Mouse (Mus musculus): Measurements from ENCODE around the gene Gpr137c. TPM values are rescaled to one million over a fixed set of nuclear protein-coding genes. Genes with fewer than 3 reads are reported as not detected.
A peak's percentile ranks its signal among the peaks of the same experiment; 100 is the strongest.

Gene Gpr137c
- polyA plus RNA-seq, 1 experiment from 2014 or later = 0.19 TPM

DNA sequence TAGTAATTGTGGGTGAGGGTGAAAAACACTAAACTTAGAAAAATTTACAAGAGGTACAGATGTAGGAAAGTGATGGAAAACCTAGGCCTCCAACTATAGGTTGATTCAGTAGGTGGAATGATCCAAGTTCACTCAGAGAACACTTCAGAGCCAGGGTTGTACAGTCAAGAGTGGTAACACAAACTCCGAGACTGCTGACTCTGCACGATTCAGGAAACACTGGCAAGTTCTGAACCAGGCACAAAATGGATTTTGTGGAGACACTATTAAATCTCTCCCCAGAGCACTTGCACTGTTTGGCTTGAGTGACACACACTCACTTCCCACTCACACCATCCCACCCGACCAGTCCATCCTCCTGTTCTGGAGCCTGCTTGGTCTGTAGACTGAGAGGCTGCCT, 103.8 kb downstream of the Gpr137c start:
- WGBS (ENCODE audit: insufficient replicate concordance) = 79% methylated on average over 3 of the region's 3 CpGs
- Histone ChIP-seq H3K4me3 (ENCODE audit: low read depth, low read length) (no peak overlapping the region), H3K9me3 (replicated peaks; ENCODE audit: control insufficient read depth, low read length) (no peaks in the 10 kb centered on the region), H3K4me1 (ENCODE audit: control insufficient read depth, low read depth, low read length) (peaks cover 40% of the 10 kb centered on the region), H3K27me3 (ENCODE audit: control insufficient read depth, insufficient read depth, low read depth, low read length) (no peaks in the 10 kb centered on the region), H3K36me3 (ENCODE audit: control insufficient read depth, insufficient read depth) (no peaks in the 10 kb centered on the region), H3K4me2 (ENCODE audit: low read depth, low read length) (no peak overlapping the region), H3K9ac (ENCODE audit: low read depth, low read length) (no peak overlapping the region), H3K27ac (ENCODE audit: low read length) (no peak overlapping the region)
- no peak for ATAC-seq (ENCODE audit: low read depth)

DNA sequence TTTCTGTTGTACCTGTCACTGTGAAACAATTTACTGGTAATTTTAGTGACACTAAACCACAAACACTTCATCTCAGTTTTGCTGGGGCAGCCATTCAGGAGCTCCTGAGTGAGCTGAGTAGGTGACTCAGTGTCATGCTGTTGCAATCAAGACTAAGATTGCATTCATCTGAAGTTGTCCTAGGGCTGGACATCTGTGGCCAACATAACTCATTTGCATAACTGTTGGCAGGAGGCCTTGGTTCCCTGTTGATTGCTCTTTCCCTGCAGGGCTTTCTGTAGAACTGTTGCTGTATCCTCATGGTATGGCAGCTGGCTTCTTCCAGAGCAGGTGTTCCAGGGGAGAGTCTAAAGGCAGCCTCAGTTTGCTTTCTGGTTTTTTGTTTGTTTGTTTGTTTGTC, 106.0 kb downstream of the Gpr137c start:
- Histone ChIP-seq H3K27me3 (ENCODE audit: control insufficient read depth, insufficient read depth, low read depth, low read length) (no peaks in the 10 kb centered on the region), H3K9ac (ENCODE audit: low read depth, low read length) (no peak overlapping the region), H3K27ac (ENCODE audit: low read length) (no peak overlapping the region), H3K36me3 (ENCODE audit: control insufficient read depth, insufficient read depth) (no peaks in the 10 kb centered on the region), H3K9me3 (replicated peaks; ENCODE audit: control insufficient read depth, low read length) (no peaks in the 10 kb centered on the region), H3K4me2 (ENCODE audit: low read depth, low read length) (no peak overlapping the region), H3K4me1 (ENCODE audit: control insufficient read depth, low read depth, low read length) (peaks cover 33% of the 10 kb centered on the region), H3K4me3 (ENCODE audit: low read depth, low read length) (no peak overlapping the region)
- no peak for ATAC-seq (ENCODE audit: low read depth)

DNA sequence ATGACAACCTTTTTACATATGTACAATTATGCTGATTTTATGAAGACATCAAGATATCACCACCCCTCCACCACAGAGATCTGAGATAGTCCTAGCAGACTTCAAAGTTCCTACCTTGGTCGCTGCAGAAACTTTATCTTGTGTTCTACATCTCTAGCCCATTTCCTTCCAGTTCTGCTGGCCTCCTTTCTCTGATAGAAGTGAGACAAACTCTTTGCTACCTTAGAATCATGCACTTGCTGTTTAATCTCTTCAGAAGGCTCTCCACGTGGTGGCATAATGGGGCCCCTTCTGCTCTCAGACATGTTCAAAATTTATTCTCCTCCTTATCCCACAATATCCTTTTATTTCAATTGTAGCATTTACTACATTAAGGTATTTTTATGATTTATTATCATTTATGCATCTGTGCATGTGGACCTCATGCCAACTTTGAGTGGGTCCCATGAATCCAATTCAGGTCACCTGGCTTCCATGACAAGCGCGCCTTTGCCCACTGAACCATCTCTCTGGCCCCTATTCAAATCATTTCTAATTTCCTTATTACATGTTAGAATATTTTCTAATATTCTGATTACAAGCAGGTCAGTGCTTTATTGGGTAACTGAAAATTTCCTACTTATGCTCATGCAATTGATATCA, 108.7 kb downstream of the Gpr137c start:
- Histone ChIP-seq H3K4me3 (ENCODE audit: low read depth, low read length) (no peak overlapping the region), H3K27me3 (ENCODE audit: control insufficient read depth, insufficient read depth, low read depth, low read length) (no peaks in the 10 kb centered on the region), H3K27ac (ENCODE audit: low read length) (no peak overlapping the region), H3K4me2 (ENCODE audit: low read depth, low read length) (no peak overlapping the region), H3K4me1 (ENCODE audit: control insufficient read depth, low read depth, low read length) (peaks cover 12% of the 10 kb centered on the region), H3K36me3 (ENCODE audit: control insufficient read depth, insufficient read depth) (peaks cover 12% of the 10 kb centered on the region), H3K9me3 (replicated peaks; ENCODE audit: control insufficient read depth, low read length) (no peaks in the 10 kb centered on the region), H3K9ac (ENCODE audit: low read depth, low read length) (no peak overlapping the region)
- no peak for ATAC-seq (ENCODE audit: low read depth)
- WGBS (ENCODE audit: insufficient replicate concordance) = 57% methylated on average over 4 of the region's 4 CpGs

DNA sequence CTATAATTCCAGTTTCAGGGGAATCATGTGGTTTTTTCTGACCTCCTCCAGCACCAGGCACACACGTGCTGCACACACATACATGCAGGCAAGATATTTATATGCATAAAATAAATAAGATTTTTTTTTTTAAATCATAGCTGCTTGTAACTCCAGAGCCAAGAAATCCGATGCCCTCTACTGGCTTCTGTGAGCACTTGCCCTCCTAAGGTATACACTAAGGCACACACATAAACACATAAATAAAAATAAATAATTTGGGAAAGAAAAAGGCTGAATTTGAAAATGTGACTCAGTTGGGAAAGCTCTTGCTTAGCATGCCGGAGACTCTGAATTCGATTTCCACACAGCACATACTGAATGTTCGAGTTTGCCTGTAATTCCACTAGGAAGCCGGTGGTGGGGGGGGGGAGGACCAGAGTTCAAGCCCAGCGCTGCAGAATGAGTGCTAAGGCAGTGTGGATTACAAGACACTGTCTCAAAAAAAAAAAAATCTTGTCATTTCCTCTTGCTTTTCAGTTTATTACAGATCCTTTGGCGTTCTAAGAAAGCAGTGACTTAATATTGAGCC, 109.6 kb downstream of the Gpr137c start:
- Histone ChIP-seq H3K4me1 (ENCODE audit: control insufficient read depth, low read depth, low read length) (peaks cover 12% of the 10 kb centered on the region), H3K27ac (ENCODE audit: low read length) (peak overlapping the region; percentile 3), H3K9ac (ENCODE audit: low read depth, low read length) (peak overlapping the region; percentile 46), H3K36me3 (ENCODE audit: control insufficient read depth, insufficient read depth) (peaks cover 12% of the 10 kb centered on the region), H3K9me3 (replicated peaks; ENCODE audit: control insufficient read depth, low read length) (no peaks in the 10 kb centered on the region), H3K27me3 (ENCODE audit: control insufficient read depth, insufficient read depth, low read depth, low read length) (no peaks in the 10 kb centered on the region), H3K4me3 (ENCODE audit: low read depth, low read length) (peak overlapping the region; percentile 99), H3K4me2 (ENCODE audit: low read depth, low read length) (peak overlapping the region; percentile 60)
- ATAC-seq (ENCODE audit: low read depth) = 0 out of 2 replicates have a peak, but pooled peaks have one; percentile 0
- 11% methylated on average over 8 of the region's 8 CpGs for WGBS (ENCODE audit: insufficient replicate concordance)

DNA sequence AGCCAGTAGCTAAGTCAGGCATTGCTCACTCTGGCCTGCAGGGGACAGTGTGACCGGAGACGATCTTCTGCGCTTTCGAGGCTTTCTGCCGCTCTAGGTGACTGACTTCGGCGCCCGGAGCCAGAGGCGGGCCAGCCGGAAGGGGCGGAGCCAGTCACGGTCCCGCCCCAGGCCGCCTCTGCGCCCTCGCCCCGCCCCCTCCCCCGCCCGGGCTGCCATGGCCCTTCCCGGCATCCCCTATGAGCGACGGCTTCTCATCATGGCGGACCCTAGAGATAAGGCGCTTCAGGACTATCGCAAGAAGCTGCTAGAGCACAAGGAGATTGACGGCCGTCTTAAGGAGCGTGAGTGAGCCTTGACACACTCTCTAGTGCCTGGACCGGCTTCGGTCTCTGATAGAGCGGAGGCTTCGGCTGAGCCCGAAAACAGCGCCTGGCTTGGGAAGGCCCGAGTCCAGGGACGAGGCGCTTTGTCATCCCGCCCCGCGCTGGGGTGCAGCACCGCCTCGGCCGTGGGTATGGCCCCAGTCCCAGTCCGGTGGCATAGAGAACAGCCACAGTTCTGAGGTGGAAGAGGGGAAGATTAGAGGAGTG, 110.2 kb downstream of the Gpr137c start, which contains the start of gene Psmc6:
Psmc6 (plus strand) TSS at position 200 of the 593 bp plus-strand sequence.
- H3K27me3 ChIP-seq (ENCODE audit: control insufficient read depth, insufficient read depth, low read depth, low read length) = no peaks in the 10 kb centered on the region
- H3K36me3 ChIP-seq (ENCODE audit: control insufficient read depth, insufficient read depth) = peaks cover 15% of the 10 kb centered on the region
- peak within 1 kb of the TSS; percentile 96 for H3K9ac ChIP-seq (ENCODE audit: low read depth, low read length)
- H3K27ac ChIP-seq (ENCODE audit: low read length) = peak within 1 kb of the TSS; percentile 98
- H3K9me3 ChIP-seq (replicated peaks; ENCODE audit: control insufficient read depth, low read length) = no peaks in the 10 kb centered on the region
- peak within 1 kb of the TSS; percentile 64 for H3K4me2 ChIP-seq (ENCODE audit: low read depth, low read length)
- peak within 1 kb of the TSS; percentile 99 for H3K4me3 ChIP-seq (ENCODE audit: low read depth, low read length)
- peaks cover 12% of the 10 kb centered on the region for H3K4me1 ChIP-seq (ENCODE audit: control insufficient read depth, low read depth, low read length)
- peak; percentile 92 for ATAC-seq (ENCODE audit: low read depth)
- WGBS (ENCODE audit: insufficient replicate concordance) = under 1% methylated on average over 44 of the region's 44 CpGs

Other genes with a start within 250 kb of the Gpr137c start
- 0.58 and 0.64 TPM in 2 replicates for gene Ptger2, start 231.5 kb upstream of the Gpr137c start, polyA plus RNA-seq (2015; fragmentation: Nextera tagmentation; extraction: Ambion mirVana)
- gene Txndc16, start 611 bp downstream of the Gpr137c start, polyA plus RNA-seq (2015; fragmentation: Nextera tagmentation; extraction: Ambion mirVana) = 2.6 and 3.2 TPM in 2 replicates
- gene Ero1l, start 99.1 kb downstream of the Gpr137c start, polyA plus RNA-seq (2015; fragmentation: Nextera tagmentation; extraction: Ambion mirVana) = 37.8 and 44.5 TPM in 2 replicates
- gene Psmc6, start 110.1 kb downstream of the Gpr137c start, polyA plus RNA-seq (2015; fragmentation: Nextera tagmentation; extraction: Ambion mirVana) = 70.8 and 80.2 TPM in 2 replicates
- 11.4 and 14.1 TPM in 2 replicates for gene Styx, start 131.4 kb downstream of the Gpr137c start, polyA plus RNA-seq (2015; fragmentation: Nextera tagmentation; extraction: Ambion mirVana)
- 30.3 and 30.8 TPM in 2 replicates for gene Gnpnat1, start 185.2 kb downstream of the Gpr137c start, polyA plus RNA-seq (2015; fragmentation: Nextera tagmentation; extraction: Ambion mirVana)